Mouse (Mus musculus) kidney, embryonic 16.5 days (tissue): ENCODE measurements at regions not wholly inside any gene's neighbourhood (a gene's known extent, or its start where the extent isn't known, plus 50 kb on each side); places are given as distances from the start of the nearest gene placed in this dataset. TPM values are rescaled to one million over a fixed set of nuclear protein-coding genes. Genes with fewer than 3 reads are reported as not detected.

Source experiments
- microRNA-seq: library from miRNA; unstranded; fragments of <30 nt; microRNA quantifications from one replicate; pipeline ENCODE4, GENCODE M21; 2016

Small RNA genes lying in the stretch of these regions (microRNA-seq; reads per million reads assigned to microRNA genes)
- not detected for gene Gm25942
